Mouse (Mus musculus) CH12.LX (cell line): ENCODE results near the gene Efs. TPM values are rescaled to one million over a fixed set of nuclear protein-coding genes. Genes with fewer than 3 reads are reported as not detected.

ENCODE experiments used
- DNase-seq: peaks from one replicate; pipeline ENCODE4 v3.0.0-alpha.2; 2013; ENCODE audit errors: extremely low read depth
- H3K27ac ChIP-seq: 2 replicates; pipeline ENCODE4 v1.5.1; 2012; ENCODE audit warnings: low read depth, mild to moderate bottlenecking, control low read depth, moderate library complexity; ENCODE audit not compliant: insufficient read depth
- H3K27me3 ChIP-seq: replicated peaks from 2 replicates; pipeline ENCODE3; 2012; ENCODE audit warnings: inconsistent platforms
- H3K36me3 ChIP-seq, 2 experiments: replicated peaks in 1 of 2; 2 replicates each; pipeline versions ENCODE3 to v1.6.1; 2012; ENCODE audit warnings: inconsistent platforms in 1 of 2, low read length in 1 of 2, mild to moderate bottlenecking in 1 of 2, mixed read lengths in 1 of 2, moderate library complexity in 1 of 2; ENCODE audit not compliant: control insufficient read depth in 1 of 2, insufficient read depth in 1 of 2
- H3K4me1 ChIP-seq, 2 experiments: 2 replicates each; pipeline ENCODE4 v1.6.1; 2012; ENCODE audit warnings: inconsistent platforms in 1 of 2, moderate library complexity in 1 of 2; ENCODE audit not compliant: insufficient read depth in 2 of 2, control insufficient read depth in 1 of 2
- H3K4me2 ChIP-seq: 2 replicates; pipeline ENCODE4 v1.6.1; 2012; ENCODE audit warnings: low read depth, mild to moderate bottlenecking, control low read depth; ENCODE audit not compliant: poor library complexity, insufficient read depth, severe bottlenecking
- H3K4me3 ChIP-seq, 3 experiments: fragments of 150-350 bp in 1 of 3; sonication (generic) in 1 of 3; replicated peaks in 1 of 3; 2 replicates each; pipeline versions ENCODE3 to v1.5.1; 2011 to 2012; ENCODE audit warnings: low read depth in 2 of 3, low read length in 2 of 3, mild to moderate bottlenecking in 2 of 3, moderate library complexity in 2 of 3, control low read depth in 1 of 3, improper control_type of control experiment in 1 of 3, inconsistent platforms in 1 of 3, mixed read lengths in 1 of 3; ENCODE audit not compliant: poor library complexity in 1 of 3
- H3K79me2 ChIP-seq: replicated peaks from 2 replicates; pipeline ENCODE4 v1.6.1; 2012; ENCODE audit warnings: mild to moderate bottlenecking, moderate library complexity; ENCODE audit not compliant: control insufficient read depth, poor library complexity, insufficient read depth, severe bottlenecking; ENCODE audit errors: extremely low read depth
- H3K9ac ChIP-seq: 2 replicates; pipeline ENCODE4 v1.6.1; 2012; ENCODE audit warnings: low read depth, mild to moderate bottlenecking, control low read depth, moderate library complexity; ENCODE audit not compliant: insufficient read depth
- H3K9me3 ChIP-seq: replicated peaks from 2 replicates; pipeline ENCODE3; 2012; ENCODE audit warnings: low read length, inconsistent platforms, mixed read lengths
- CHD1 ChIP-seq: IDR thresholded peaks from 2 replicates; pipeline ENCODE4 v1.6.1; 2012; ENCODE audit warnings: low read depth, low read length, improper control_type of control experiment, inconsistent platforms
- CHD2 ChIP-seq: IDR thresholded peaks from 2 replicates; pipeline ENCODE4 v1.6.1; 2011; ENCODE audit warnings: low read length, improper control_type of control experiment
- CTCF ChIP-seq, 2 experiments: IDR thresholded peaks in 1 of 2; conservative IDR thresholded peaks in 1 of 2; 2 replicates each; pipeline ENCODE4 v1.5.1; 2011 to 2012; ENCODE audit warnings: low read depth in 2 of 2, low read length in 2 of 2, improper control_type of control experiment in 1 of 2, inconsistent platforms in 1 of 2, mild to moderate bottlenecking in 1 of 2, moderate library complexity in 1 of 2
- E2F4 ChIP-seq: IDR thresholded peaks from 2 replicates; pipeline ENCODE4 v1.6.1; 2011; ENCODE audit warnings: low read depth, low read length, improper control_type of control experiment; ENCODE audit not compliant: insufficient replicate concordance
- ELF1 ChIP-seq: IDR thresholded peaks from 2 replicates; pipeline ENCODE4 v1.6.1; 2014; ENCODE audit warnings: low read depth, mild to moderate bottlenecking, inconsistent platforms, low read length, improper control_type of control experiment
- ETS1 ChIP-seq: conservative IDR thresholded peaks from 2 replicates; pipeline ENCODE4 v1.6.1; 2012; ENCODE audit warnings: low read depth, mild to moderate bottlenecking, inconsistent platforms, low read length, improper control_type of control experiment, moderate library complexity
- HCFC1 ChIP-seq: IDR thresholded peaks from 2 replicates; pipeline ENCODE4 v1.6.1; 2012; ENCODE audit warnings: low read depth, mild to moderate bottlenecking, inconsistent platforms, low read length, improper control_type of control experiment
- IRF4 ChIP-seq: IDR thresholded peaks from 2 replicates; pipeline ENCODE4 v1.6.1; 2014; ENCODE audit warnings: low read depth, mild to moderate bottlenecking, inconsistent platforms, low read length, improper control_type of control experiment
- JUN ChIP-seq: IDR thresholded peaks from 2 replicates; pipeline ENCODE4 v1.6.1; 2011; ENCODE audit warnings: low read depth, mild to moderate bottlenecking, low read length, improper control_type of control experiment, moderate library complexity; ENCODE audit not compliant: insufficient read depth
- JUND ChIP-seq: conservative IDR thresholded peaks from 2 replicates; pipeline ENCODE4 v1.6.1; 2011; ENCODE audit warnings: low read depth, low read length, improper control_type of control experiment
- KAT2A ChIP-seq: IDR thresholded peaks from 2 replicates; pipeline ENCODE4 v1.6.1; 2012; ENCODE audit warnings: low read length, improper control_type of control experiment, inconsistent platforms; ENCODE audit not compliant: insufficient replicate concordance
- MAX ChIP-seq: IDR thresholded peaks from 2 replicates; pipeline ENCODE4 v1.6.1; 2011; ENCODE audit warnings: low read length, improper control_type of control experiment
- MAZ ChIP-seq: IDR thresholded peaks from 2 replicates; pipeline ENCODE4 v1.6.1; 2012; ENCODE audit warnings: low read depth, mild to moderate bottlenecking, inconsistent platforms, low read length, improper control_type of control experiment, moderate library complexity
- MEF2A ChIP-seq: IDR thresholded peaks from 2 replicates; pipeline ENCODE4 v1.6.1; 2014; ENCODE audit warnings: low read depth, mild to moderate bottlenecking, inconsistent platforms, low read length, improper control_type of control experiment, borderline replicate concordance
- MXI1 ChIP-seq: IDR thresholded peaks from 2 replicates; pipeline ENCODE4 v1.6.1; 2011; ENCODE audit warnings: mild to moderate bottlenecking, low read depth, low read length, improper control_type of control experiment
- NELFE ChIP-seq: IDR thresholded peaks from 2 replicates; pipeline ENCODE4 v1.6.1; 2011; ENCODE audit warnings: low read depth, low read length, improper control_type of control experiment
- NRF1 ChIP-seq: IDR thresholded peaks from 2 replicates; pipeline ENCODE4 v1.6.1; 2014; ENCODE audit warnings: low read depth, mild to moderate bottlenecking, inconsistent platforms, low read length, improper control_type of control experiment, moderate library complexity
- POLR2A ChIP-seq: IDR thresholded peaks from 2 replicates; pipeline ENCODE4 v1.6.1; 2011; ENCODE audit warnings: low read depth, mild to moderate bottlenecking, improper control_type of control experiment, low read length
- POLR2AphosphoS2 ChIP-seq: IDR thresholded peaks from 2 replicates; pipeline ENCODE4 v1.6.1; 2011; ENCODE audit warnings: low read depth, low read length, improper control_type of control experiment
- RAD21 ChIP-seq: IDR thresholded peaks from 2 replicates; pipeline ENCODE4 v1.6.1; 2011; ENCODE audit warnings: low read depth, mild to moderate bottlenecking, low read length, improper control_type of control experiment, moderate library complexity
- SIN3A ChIP-seq: IDR thresholded peaks from 2 replicates; pipeline ENCODE4 v1.6.1; 2012; ENCODE audit warnings: low read length, improper control_type of control experiment, inconsistent platforms
- SMC3 ChIP-seq: IDR thresholded peaks from 2 replicates; pipeline ENCODE4 v1.6.1; 2011; ENCODE audit warnings: low read depth, low read length, improper control_type of control experiment
- TCF12 ChIP-seq: IDR thresholded peaks from 2 replicates; pipeline ENCODE4 v1.6.1; 2014; ENCODE audit warnings: low read depth, mild to moderate bottlenecking, inconsistent platforms, low read length, improper control_type of control experiment
- UBTF ChIP-seq: IDR thresholded peaks from 2 replicates; pipeline ENCODE4 v1.6.1; 2012; ENCODE audit warnings: low read depth, mild to moderate bottlenecking, inconsistent platforms, low read length, improper control_type of control experiment, moderate library complexity
- USF2 ChIP-seq: conservative IDR thresholded peaks from 2 replicates; pipeline ENCODE4 v1.6.1; 2011; ENCODE audit warnings: low read depth, low read length, improper control_type of control experiment
- ZC3H11A ChIP-seq: IDR thresholded peaks from 2 replicates; pipeline ENCODE4 v1.6.1; 2012; ENCODE audit warnings: low read depth, mild to moderate bottlenecking, inconsistent platforms, low read length, improper control_type of control experiment
- ZKSCAN1 ChIP-seq: IDR thresholded peaks from 2 replicates; pipeline ENCODE4 v1.6.1; 2012; ENCODE audit warnings: low read depth, inconsistent platforms, low read length, improper control_type of control experiment, borderline replicate concordance
- dilution Hi-C: fragments of 300-500 bp; cut with MboI; formaldehyde crosslinking; loops from 2 replicates; pipeline ENCODE4 v1.14.3; 2020; ENCODE audit warnings: low sequenced_read_pairs; ENCODE audit not compliant: extremely low pct_unique_long_range_greater_than_20kb, extremely low pct_ligation_motif_present
- in situ Hi-C: fragments of 300-500 bp; cut with MboI; formaldehyde crosslinking; loops from 3 replicates; pipeline ENCODE4 v1.14.3; 2019; ENCODE audit warnings: low sequenced_read_pairs, low pct_ligation_motif_present, low pct_unique_long_range_greater_than_20kb, mixed read lengths
- polyA plus RNA-seq: library from polyadenylated mRNA; unstranded; fragments of >175 nt; gene quantifications from 2 replicates; pipeline ENCODE4 v1.2.1, GENCODE M21; 2012; ENCODE audit warnings: low read depth; ENCODE audit not compliant: insufficient read length
- total RNA-seq, 2 experiments: library from RNA; depleted of rRNA; stranded (reverse); fragments of 300-350 nt in 1 of 2; fragments of >200 nt in 1 of 2; gene quantifications; 2 replicates each; pipeline ENCODE4 v1.2.3; 2012 to 2014

Gene Efs
- total and polyA plus RNA-seq, 3 experiments: not detected

- Histone ChIP-seq H3K4me2 (no peak within 1 kb of the TSS), H3K9me3 (no peaks in the 10 kb centered on the region), H3K27me3 (peaks cover 76% of the 10 kb centered on the region), H3K4me1 (peaks cover 3 to 12% of the 10 kb centered on the region in 2 experiments), H3K79me2 (no peaks in the 10 kb centered on the region), H3K4me3 (no peak within 1 kb of the TSS), H3K27ac (no peak within 1 kb of the TSS), H3K36me3 (no peaks in the 10 kb centered on the region), H3K9ac (no peak within 1 kb of the TSS)
- in situ Hi-C loops: no loop called here
- no peak for DNase-seq
- no peak for TF ChIP-seq UBTF
- TF ChIP-seq USF2: no peak
- TF ChIP-seq JUN: no peak
- TF ChIP-seq MAX: no peak
- TF ChIP-seq MEF2A: no peak
- no peak for TF ChIP-seq SMC3
- no peak for TF ChIP-seq MAZ
- no peak for TF ChIP-seq ZKSCAN1
- no peak for TF ChIP-seq ZC3H11A
- no peak for TF ChIP-seq KAT2A
- no peak for TF ChIP-seq NRF1
- no peak for TF ChIP-seq MXI1
- TF ChIP-seq ETS1: no peak
- no peak for TF ChIP-seq CHD2
- no peak for TF ChIP-seq POLR2AphosphoS2
- TF ChIP-seq HCFC1: no peak
- TF ChIP-seq SIN3A: no peak
- no peak for TF ChIP-seq TCF12
- TF ChIP-seq CTCF (conservative IDR thresholded peaks at IDR 0.05 in 1 of 2, IDR thresholded peaks at IDR 0.05 in 1 of 2; ENCODE audit: low read depth in 2 of 2, low read length in 2 of 2): no peak
- TF ChIP-seq CHD1: no peak
- dilution Hi-C loops: no loop called here
Observed at GRCm38 (mm10) chr14:54932645-54933150, 6.8 kb upstream of the Efs start, which contains the start of gene Il25. TSS of gene Il25 (plus strand) at chr14:54932695.

GRCm38 (mm10) chr14:54930431-54930830, 4.5 kb upstream of the Efs start:
- in situ Hi-C loops: no loop called here
- DNase-seq: no peak
- peaks cover 3 to 12% of the 10 kb centered on the region in 2 experiments for H3K4me1 ChIP-seq

More at GRCm38 (mm10) chr14:54930431-54930830, 4.5 kb upstream of the Efs start:
- dilution Hi-C loops: no loop called here
- Histone ChIP-seq H3K27me3 (peaks cover 80% of the 10 kb centered on the region), H3K4me2 (no peak overlapping the region)
- no peak for TF ChIP-seq MAX
- TF ChIP-seq IRF4: no peak
- no peak for TF ChIP-seq NELFE
- TF ChIP-seq ZKSCAN1: no peak
- no peak for TF ChIP-seq JUND
- TF ChIP-seq RAD21: no peak
- TF ChIP-seq USF2: no peak
- no peak for TF ChIP-seq CHD2
- no peak for TF ChIP-seq ELF1
- TF ChIP-seq POLR2A: no peak
- no peak for TF ChIP-seq E2F4
- TF ChIP-seq, all 38 proteins: peak for 0
- Histone ChIP-seq H3K36me3 (no peaks in the 10 kb centered on the region), H3K9ac (no peak overlapping the region), H3K79me2 (no peaks in the 10 kb centered on the region), H3K27ac (no peak overlapping the region), H3K4me3 (no peak overlapping the region), H3K9me3 (peaks cover 4% of the 10 kb centered on the region)
